Mouse (Mus musculus) forebrain, embryonic 14.5 days (tissue): ENCODE data around the gene Desi2. TPM values are rescaled to one million over a fixed set of nuclear protein-coding genes. Genes with fewer than 3 reads are reported as not detected.
"Not testable (repeated sequence)": the region's sequence is repeated elsewhere in the genome, so short reads cannot be mapped to it uniquely, and the experiment has no call there.

Source experiments
- ATAC-seq: fragments of 200-750 bp; cut with Nextera tagmentation; 2 replicates; pipeline ENCODE4 v1.8.0; 2017; ENCODE audit warnings: mild to moderate bottlenecking, moderate library complexity
- DNase-seq: peaks from one replicate; pipeline ENCODE4 v3.0.0-alpha.2; 2015; ENCODE audit warnings: low spot score
- H3K27ac ChIP-seq: fragments of 300-500 bp; sonication (generic); 2 replicates; pipeline ENCODE4 v1.5.1; 2014; ENCODE audit warnings: low read depth, mild to moderate bottlenecking, control low read depth, low read length, moderate library complexity
- H3K27me3 ChIP-seq: fragments of 300-500 bp; sonication (generic); replicated peaks from 2 replicates; pipeline ENCODE4 v1.6.1; 2014; ENCODE audit warnings: low read length, control low read depth, mixed read lengths; ENCODE audit not compliant: control insufficient read depth, insufficient read depth
- H3K36me3 ChIP-seq: fragments of 300-500 bp; sonication (generic); 2 replicates; pipeline ENCODE4 v1.6.1; 2014; ENCODE audit warnings: low read length, control low read depth; ENCODE audit not compliant: control insufficient read depth, insufficient read depth
- H3K4me1 ChIP-seq: fragments of 300-500 bp; sonication (generic); 2 replicates; pipeline ENCODE4 v1.6.1; 2014; ENCODE audit warnings: antibody characterized with exemption, low read length, control low read depth; ENCODE audit not compliant: control insufficient read depth, insufficient read depth
- H3K4me2 ChIP-seq: fragments of 300-500 bp; sonication (generic); 2 replicates; pipeline ENCODE4 v1.6.1; 2014; ENCODE audit warnings: mild to moderate bottlenecking, control low read depth, low read length
- H3K4me3 ChIP-seq: fragments of 300-500 bp; sonication (generic); 2 replicates; pipeline ENCODE4 v1.5.1; 2014; ENCODE audit warnings: low read depth, low read length, control low read depth
- H3K9ac ChIP-seq: fragments of 300-500 bp; sonication (generic); 2 replicates; pipeline ENCODE4 v1.6.1; 2014; ENCODE audit warnings: mild to moderate bottlenecking, low read length, control low read depth, moderate library complexity
- H3K9me3 ChIP-seq: fragments of 300-500 bp; sonication (generic); replicated peaks from 2 replicates; pipeline ENCODE4 v1.6.1; 2016; ENCODE audit warnings: low read length, control low read depth, mixed read lengths; ENCODE audit not compliant: control insufficient read depth
- WGBS: fragments of 180-500 bp; shearing (Covaris S2); extraction: QIAGEN DNeasy Blood & Tissue Kit; methylation state at CpG from one replicate; pipeline ENCODE4 v1.1.7; 2014; 5-methylcytosine and 5-hydroxymethylcytosine counted together
- polyA plus RNA-seq: library from polyadenylated mRNA; unstranded; fragments of >200 nt; fragmentation: Nextera tagmentation; extraction: Ambion mirVana; gene quantifications from 2 replicates; pipeline ENCODE4 v1.2.1, GENCODE M21; 2014

Gene Desi2
- 10.2 and 14.7 TPM in 2 replicates for polyA plus RNA-seq

DNA sequence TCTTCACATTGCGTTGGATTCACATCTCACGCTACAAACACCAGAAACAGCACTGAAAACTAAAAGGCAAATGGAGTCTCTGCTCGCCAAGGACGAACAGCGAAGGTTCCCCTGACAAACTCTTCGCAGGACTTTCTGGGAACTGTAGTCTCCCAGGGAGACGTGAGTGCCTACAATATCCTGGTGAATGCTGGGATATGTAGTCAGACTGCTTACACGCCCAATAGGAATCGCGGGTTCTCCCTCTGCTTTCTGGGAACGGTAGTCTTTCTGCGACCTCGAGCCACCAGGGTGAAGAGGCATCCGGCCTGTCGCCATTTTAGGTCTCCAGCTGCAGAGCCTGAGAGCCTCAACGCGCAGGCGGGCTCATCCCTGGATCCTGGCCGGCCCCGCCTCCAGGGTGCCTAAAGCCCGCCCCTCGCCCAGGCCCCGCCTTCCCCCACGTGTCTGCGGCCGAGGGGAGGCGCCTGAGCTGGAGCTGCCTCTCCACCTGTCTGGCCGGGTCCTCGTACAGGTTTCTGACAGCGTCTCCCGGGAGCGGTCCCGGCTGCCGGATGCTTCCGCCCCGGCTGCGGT is at the start of gene Desi2:
Desi2 (plus strand) TSS at position 202 of the 576 bp plus-strand sequence.
- ATAC-seq, result peak; percentile 99
- not testable (repeated sequence) for H3K36me3 ChIP-seq, H3K27me3 ChIP-seq, H3K27ac ChIP-seq, H3K4me1 ChIP-seq, H3K9me3 ChIP-seq
- under 1% methylated on average over 35 of the region's 37 CpGs for WGBS
- H3K9ac ChIP-seq, result peak within 1 kb of the TSS; percentile 54; the same call in 1 of the 2 replicates
- H3K4me3 ChIP-seq, result peak within 1 kb of the TSS; percentile 54
- DNase-seq, result peak; percentile 99
- peak within 1 kb of the TSS; percentile 53 for H3K4me2 ChIP-seq

DNA sequence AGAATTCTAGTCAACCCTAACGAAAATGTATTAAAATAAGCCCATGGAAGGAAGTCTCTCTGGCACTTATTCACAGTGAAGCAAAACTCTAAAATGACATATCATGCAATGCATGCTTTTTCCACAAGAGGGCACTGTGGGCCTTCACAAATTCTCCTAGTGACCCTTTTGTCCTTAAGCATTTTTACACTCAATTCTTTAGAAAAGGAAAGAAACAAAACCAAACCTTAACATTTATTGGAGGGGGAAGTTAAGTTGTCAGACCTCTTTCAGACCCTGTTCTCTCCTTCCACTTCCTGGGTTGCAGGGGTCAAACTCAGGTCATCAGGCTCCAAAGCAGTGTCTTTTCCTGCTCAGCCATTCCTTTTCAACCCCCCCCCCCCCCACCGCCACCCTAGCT is 40.7 kb upstream of the Desi2 start:
- H3K4me2 ChIP-seq, H3K4me1 ChIP-seq, H3K9me3 ChIP-seq, H3K27me3 ChIP-seq, H3K27ac ChIP-seq, H3K36me3 ChIP-seq, H3K4me3 ChIP-seq, H3K9ac ChIP-seq: not testable (repeated sequence)
- ATAC-seq (peak; percentile 40), DNase-seq (peak; percentile 47)
- WGBS, result 5% methylated on average over 1 of the region's 2 CpGs

DNA sequence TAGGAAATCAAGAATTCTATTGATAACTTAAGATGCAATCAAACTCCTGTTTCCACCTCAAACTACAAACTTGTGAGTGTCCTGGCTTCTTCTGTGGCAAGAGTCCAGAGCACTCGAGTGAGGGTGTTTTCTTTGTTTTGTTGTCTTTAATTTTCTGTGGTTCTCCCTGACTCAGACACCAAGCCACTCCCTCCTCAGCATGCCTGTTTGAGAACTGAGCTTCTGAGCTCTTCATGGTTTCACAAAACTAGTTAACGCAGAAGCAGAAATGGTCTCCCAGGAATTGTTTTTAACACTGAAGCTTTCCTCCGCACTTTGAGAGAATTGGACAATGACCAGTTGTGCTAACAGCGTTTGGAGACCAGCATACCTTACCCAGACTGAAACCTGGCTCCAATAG is 40.3 kb upstream of the Desi2 start:
- DNase-seq (peak; percentile 4), ATAC-seq (0 out of 2 replicates have a peak, but pooled peaks have one; percentile 32)
- H3K9ac ChIP-seq, H3K27ac ChIP-seq, H3K4me3 ChIP-seq, H3K9me3 ChIP-seq, H3K4me2 ChIP-seq, H3K4me1 ChIP-seq, H3K27me3 ChIP-seq, H3K36me3 ChIP-seq: not testable (repeated sequence)
- 51% methylated on average over 3 of the region's 4 CpGs for WGBS

DNA sequence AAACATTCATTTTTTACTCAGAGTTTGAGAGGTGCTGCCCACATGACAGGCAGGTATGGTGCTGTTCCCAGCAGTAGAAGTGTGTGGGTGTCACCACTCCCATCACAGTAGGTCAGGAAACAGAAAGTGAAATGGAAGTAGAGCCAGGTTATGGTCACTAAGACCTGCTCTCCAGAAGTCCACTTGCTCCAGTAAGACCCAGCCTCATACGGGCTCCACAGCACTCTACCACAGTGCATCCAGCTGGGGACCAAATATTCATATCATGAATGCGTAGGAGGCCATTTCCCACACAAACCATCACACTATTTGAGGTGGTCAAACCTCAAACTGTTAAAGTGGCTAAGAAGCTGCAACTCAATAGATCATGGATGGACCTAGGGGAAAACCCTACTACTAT is 5.0 kb upstream of the Desi2 start:
- Histone ChIP-seq H3K36me3 (no peaks in the 10 kb centered on the region), H3K4me1 (no peaks in the 10 kb centered on the region), H3K4me2 (no peak overlapping the region), H3K9ac (no peak overlapping the region), H3K27ac (no peak overlapping the region), H3K9me3 (no peaks in the 10 kb centered on the region), H3K27me3 (no peaks in the 10 kb centered on the region), H3K4me3 (no peak overlapping the region)
- 92% methylated on average over 2 of the region's 2 CpGs for WGBS
- no peak for ATAC-seq
- DNase-seq, result no peak

DNA sequence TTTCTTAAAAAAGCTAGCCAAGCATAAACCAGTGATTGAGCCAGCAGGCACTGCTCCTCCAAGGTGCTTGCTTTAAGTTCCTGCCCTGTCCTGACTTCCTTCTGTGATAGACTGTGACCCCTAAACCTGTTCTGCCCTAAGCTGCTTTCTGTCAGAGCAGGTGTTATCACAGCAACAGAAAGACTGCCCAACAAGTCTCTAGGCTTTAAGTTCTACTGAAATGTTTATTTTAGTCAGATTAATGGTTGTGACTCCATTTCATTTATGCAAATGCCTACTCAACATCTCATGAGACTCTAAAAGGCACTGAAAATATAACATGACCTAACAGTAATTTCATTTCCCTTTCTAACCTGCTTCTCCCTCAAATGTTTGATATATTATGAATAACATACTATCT is 1.6 kb upstream of the Desi2 start:
- H3K9me3 ChIP-seq, result no peaks in the 10 kb centered on the region
- ATAC-seq, result no peak
- no peaks in the 10 kb centered on the region for H3K36me3 ChIP-seq
- H3K4me3 ChIP-seq, result no peak overlapping the region
- no peak overlapping the region for H3K27ac ChIP-seq
- no peak overlapping the region for H3K4me2 ChIP-seq
- H3K27me3 ChIP-seq, result no peaks in the 10 kb centered on the region
- peaks cover 3% of the 10 kb centered on the region; the same call in 1 of the 2 replicates for H3K4me1 ChIP-seq
- DNase-seq, result no peak
- H3K9ac ChIP-seq, result no peak overlapping the region

DNA sequence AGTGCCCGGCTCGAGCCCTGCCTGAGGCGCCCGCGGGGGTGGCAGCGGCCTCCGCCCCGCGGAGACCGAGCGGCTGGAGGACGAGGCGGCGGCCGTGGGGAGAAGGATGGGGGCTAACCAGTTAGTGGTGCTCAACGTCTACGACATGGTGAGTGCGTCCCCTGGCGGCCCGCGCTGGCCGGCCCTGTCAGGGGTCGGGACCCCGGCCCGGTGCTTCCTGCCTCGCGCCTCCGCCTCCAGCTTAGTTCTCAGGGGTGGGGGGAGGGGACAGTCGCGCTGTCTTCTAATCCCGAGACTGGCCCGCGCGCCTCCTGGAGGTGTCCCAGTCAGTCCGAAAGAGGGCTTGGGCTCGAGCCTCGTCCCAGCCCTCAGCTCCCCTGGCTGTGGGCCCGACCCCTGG is 593 bp downstream of the Desi2 start:
- peak overlapping the region; percentile 54 for H3K4me3 ChIP-seq
- peak overlapping the region; percentile 54; the same call in 1 of the 2 replicates for H3K9ac ChIP-seq
- H3K4me2 ChIP-seq, result peak overlapping the region; percentile 47
- not testable (repeated sequence) for H3K9me3 ChIP-seq, H3K27me3 ChIP-seq, H3K36me3 ChIP-seq, H3K27ac ChIP-seq, H3K4me1 ChIP-seq
- under 1% methylated on average over 24 of the region's 38 CpGs for WGBS
- peak; percentile 64 for ATAC-seq
- DNase-seq, result peak; percentile 49

DNA sequence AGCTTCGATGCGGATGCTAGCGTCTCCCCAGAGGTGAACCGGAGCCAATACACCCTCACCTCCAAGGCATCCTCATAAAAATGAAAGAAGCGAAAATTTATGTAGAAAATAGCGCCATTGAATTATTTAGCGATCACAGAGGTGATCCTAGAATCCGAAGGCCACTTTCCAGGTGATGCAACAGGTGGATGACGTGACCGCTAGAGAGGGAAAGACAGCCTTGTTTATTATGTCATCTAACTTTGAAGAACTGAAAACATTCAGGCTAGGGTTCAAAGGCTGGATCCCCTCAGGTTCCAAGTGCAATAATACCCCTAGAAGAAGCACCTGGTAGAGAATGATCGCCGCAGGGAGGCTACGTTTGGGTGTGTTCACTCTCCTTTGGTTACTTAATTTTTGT is 1.2 kb downstream of the Desi2 start:
- peak; percentile 8 for DNase-seq
- 7% methylated on average over 13 of the region's 13 CpGs for WGBS
- Histone ChIP-seq H3K36me3 (no peaks in the 10 kb centered on the region), H3K4me1 (peaks cover 3% of the 10 kb centered on the region; the same call in 1 of the 2 replicates), H3K4me3 (peak overlapping the region; percentile 31), H3K27me3 (no peaks in the 10 kb centered on the region), H3K27ac (no peak overlapping the region), H3K4me2 (peak overlapping the region; percentile 53), H3K9ac (0 out of 2 replicates have a peak overlapping the region, but pooled peaks have one; percentile 21), H3K9me3 (no peaks in the 10 kb centered on the region)
- no peak for ATAC-seq

DNA sequence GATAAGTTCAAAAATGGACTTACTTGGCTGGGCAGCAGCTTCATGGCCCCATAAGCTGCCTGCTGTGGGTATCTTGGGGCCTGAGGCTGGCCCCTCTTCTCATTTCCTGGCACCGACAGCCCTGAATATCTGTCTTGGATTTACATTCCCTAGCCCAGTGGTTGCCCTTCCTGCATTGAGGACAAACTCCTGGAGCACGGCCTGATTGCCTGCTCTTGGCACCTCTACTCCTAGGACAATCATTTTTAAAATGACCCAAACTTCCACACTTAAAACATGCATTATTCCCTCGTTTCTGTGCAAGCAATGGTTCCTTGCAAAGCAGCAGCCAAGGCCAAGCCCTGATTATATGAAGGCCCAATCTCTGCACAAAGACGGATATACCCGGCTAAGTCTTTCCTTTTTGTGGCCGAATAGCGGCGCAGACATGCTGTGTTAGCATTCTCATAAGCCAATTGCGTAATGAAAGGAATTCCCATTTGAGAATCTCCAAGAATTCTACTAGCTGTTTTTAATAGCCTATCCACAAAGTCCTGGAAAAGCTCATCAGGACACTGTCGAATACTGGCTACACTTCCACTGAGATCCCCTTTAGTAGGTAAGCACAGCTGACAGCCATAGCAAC is 18.6 kb downstream of the Desi2 start:
- Histone ChIP-seq H3K4me3 (no peak overlapping the region), H3K9ac (no peak overlapping the region), H3K4me2 (no peak overlapping the region), H3K9me3 (no peaks in the 10 kb centered on the region), H3K27ac (no peak overlapping the region), H3K36me3 (no peaks in the 10 kb centered on the region), H3K27me3 (no peaks in the 10 kb centered on the region), H3K4me1 (no peaks in the 10 kb centered on the region)
- WGBS, result 90% methylated on average over 10 of the region's 10 CpGs
- no peak for ATAC-seq
- no peak for DNase-seq

DNA sequence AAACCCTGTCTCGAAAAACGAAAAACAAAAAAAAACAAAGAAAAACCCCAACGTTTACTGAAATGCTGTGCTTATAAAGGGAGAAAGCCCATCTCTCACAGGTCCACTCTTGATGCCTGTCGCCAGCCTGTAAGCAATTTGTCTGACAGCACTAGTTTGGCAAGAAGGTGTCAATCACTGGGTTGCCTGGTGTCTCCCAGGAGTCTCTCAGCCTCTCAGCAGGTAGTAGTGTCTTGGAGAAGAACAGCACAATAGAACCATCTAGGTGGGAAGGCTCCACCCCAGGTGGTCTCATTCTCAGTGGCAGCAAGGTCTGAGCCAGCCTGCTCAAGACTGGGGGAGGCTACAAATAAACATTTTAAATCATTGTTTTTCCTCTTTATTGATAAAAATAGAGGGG is 20.6 kb downstream of the Desi2 start:
- H3K4me3 ChIP-seq, H3K27ac ChIP-seq, H3K27me3 ChIP-seq, H3K4me2 ChIP-seq, H3K9me3 ChIP-seq, DNase-seq, ATAC-seq, H3K9ac ChIP-seq, H3K4me1 ChIP-seq, H3K36me3 ChIP-seq: not testable (repeated sequence)
- 83% methylated on average over 4 of the region's 4 CpGs for WGBS
